Mouse (Mus musculus): ENCODE data around the gene Acoxl.

Acoxl gene

DNA sequence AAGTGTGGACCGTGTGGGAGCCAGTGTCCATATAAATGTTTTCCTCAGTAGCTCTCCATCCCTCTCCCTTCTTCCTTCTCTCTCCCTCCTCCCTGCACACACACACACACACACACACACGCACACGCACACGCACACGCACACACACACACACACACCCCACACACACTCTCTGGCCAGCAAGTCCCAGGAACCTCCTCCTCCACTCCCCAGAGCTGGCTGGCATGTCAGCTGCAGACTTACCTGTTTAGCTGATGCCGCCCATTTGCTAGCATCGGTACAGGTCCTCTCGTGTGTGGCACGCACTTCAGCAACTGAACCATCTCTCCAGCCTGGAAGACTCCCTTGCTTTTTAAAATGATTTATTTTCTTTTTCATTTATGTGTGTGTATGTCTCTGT is 280.3 kb downstream of the Acoxl start:
- no peak for DNase-seq (ENCODE audit: low spot score)

DNA sequence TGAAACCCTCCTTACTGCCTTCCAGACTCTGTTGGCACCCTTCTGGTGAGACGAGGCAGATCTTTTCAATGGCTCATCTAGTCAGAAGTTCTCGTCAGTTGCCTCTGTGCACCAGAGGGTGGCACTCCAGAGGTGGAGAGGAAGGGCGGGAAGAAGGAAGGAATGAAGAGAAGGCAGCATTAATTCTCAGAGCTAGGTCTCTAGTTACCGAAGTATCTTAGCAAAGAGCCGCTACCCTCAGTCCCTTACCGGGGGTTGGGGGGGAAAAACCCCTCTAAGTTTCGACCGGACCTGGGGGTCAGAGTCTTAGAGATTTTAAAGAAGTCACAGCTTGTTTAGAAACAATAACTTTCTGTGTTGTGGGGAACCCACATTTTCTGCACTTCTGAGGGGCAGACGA is 283.8 kb downstream of the Acoxl start:
- no peak for DNase-seq (ENCODE audit: low spot score)

DNA sequence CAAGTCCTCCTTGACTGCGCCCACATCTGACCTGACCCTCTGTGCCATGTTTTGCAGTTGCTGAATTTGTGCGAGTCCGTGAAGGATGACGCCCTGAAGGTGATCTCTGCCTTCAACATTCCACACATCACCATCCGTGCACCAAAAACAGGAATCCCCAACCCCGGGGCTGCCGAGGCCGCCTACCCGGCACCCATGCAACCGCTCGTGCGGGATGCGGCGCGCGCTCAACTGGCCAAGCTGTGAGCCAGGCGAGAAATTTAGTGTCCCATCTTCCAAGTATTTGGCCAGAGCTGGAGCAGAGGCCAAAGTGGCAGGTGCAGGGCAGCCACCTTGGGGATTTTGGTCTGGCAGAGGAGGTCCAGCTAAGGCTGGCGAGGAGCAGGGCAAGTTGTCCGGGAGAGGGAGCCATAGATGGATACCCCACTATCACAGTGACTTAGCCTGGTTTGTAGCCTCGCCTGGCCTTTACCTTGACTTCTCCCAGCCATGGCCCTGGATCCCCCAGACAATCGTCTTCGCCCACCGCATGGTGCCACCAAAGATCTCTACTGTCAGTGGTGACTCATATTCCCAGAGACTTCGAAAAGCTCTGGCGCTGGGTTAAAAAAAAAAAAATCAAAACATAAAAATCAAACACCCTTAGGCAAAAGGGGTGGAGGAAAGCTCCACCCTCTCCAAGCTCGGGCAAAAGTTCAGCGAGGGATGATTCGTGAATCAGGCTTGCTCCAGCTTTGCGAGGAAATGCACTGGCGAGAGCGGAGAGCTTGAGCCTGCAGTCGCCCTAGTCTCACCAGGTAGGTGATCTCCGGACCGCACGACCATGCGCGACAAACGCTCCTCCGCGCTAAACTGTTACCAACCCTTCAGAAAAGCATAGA is 284.5 kb downstream of the Acoxl start:
- no peak for DNase-seq (ENCODE audit: low spot score)

DNA sequence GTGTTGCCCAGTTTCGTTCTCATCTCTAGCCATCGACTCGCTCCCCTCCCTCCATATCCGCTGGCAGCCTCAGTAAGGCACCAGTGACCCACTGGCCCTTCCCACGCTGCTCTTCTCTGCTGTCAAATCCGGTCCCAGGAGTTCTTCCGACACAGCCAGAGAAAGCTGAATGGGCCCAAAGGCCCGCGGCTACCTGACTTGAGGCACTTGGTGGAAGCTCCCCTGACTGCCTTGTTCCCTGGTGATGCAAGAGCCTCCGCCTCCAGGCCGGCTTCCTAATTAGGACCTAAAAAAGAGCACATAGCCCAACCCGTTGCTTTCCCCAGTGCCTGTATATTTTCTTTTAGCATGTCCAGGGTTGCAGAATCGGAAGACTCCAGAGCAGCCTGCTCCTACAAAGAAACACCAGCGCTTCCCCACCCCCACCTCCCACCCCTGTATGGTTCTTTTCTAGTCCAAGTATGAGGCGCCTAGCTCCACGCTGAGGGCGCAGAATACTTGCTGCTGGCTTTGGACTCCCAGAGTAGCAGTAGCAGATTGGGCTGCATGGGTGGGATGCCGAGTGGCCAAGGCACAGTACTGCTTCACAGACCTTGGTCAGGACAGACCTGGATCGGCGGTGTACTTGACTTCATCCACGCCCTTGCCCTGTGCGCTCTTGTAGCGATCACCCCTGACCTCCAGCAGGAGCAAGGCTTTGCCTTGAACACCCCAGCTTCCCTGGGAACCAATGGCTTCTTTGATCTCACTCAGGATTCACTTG is 285.4 kb downstream of the Acoxl start:
- DNase-seq (ENCODE audit: low spot score) = no peak

DNA sequence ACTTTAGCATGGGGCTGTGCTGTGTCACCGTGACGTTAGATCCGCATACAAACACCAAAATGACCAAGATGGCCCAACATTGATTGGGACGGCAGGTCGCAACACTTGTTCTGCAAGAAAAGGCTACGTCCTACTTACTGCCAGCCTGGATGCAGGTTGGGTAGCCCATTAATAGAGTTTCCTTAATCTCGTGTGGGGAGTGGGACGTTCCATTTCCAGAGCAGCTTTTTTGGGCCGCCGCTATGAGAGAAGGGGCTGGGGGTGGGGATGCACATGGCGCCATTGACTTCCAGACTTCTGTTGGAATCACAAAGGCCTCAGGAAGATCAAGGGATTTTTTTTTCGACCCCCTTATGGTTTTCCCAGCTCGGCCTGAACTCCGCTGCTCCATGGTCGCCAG is 286.0 kb downstream of the Acoxl start:
- no peak for DNase-seq (ENCODE audit: low spot score)

DNA sequence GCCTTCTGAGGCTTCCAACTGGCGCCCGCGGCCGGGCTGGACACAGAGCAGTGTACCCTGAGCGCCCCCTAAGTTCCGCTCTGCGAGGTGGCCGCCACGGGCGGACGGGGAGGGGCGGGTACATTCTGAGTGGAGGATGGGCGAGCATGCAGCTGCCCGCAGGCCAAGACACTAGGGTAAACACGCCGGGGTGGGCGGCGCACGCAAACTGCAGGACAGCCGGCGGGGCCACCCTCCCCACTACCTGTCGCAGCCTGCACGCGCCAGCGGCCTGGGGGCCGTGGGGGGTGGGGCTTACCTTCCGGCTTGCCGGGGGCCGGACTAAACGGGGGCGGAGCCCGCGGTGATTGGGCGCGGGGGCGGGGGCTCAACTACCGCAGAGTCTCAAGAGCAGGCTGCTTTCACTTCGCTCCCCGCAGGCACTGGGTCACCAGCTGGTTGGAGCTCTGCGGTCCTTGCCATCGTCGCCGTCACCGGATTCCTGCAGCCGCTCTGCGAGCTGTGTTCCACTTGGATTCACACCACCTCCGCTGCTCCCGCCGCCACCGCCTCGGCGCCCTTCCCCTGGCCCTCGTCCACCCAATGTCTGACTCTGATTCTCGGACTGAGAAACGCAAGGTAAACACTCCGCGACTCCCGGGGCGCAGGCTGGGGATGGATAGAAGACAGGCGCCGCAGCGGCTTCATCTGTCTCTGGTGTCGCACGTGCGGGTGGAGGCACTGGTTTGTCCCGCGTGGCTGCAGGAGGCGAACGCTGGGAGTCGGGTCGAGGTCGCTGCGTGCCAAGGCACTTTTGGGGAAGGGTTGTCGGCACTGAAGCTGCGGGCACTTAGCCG is 287.2 kb downstream of the Acoxl start, which contains the start of gene Bcl2l11:
Gene Bcl2l11, plus strand, starts transcription at position 404 of the 836 bp plus-strand sequence.
- DNase-seq (ENCODE audit: low spot score) = peak; percentile 77

DNA sequence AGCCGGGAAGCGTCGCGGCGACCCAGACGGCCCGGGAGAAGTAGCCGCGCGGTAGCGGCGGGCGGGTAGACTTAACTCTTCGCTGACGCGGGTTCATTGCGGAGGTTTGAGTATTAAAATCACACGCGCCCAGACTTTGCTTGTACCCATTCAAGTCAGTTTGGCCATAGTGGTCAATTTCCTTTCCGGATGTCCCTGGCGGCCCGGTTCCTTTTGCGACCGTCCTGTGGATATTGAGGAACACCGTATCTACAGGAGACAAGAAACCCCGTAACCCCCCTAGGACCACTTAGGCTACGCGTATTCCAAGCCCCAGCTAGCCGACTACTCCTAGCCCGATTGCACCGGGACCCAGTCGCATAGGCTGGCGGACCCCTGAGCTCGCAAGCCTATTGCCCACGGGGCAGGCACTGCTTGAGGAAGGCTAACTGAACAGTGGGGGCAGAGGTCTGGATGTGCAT is 287.9 kb downstream of the Acoxl start:
- DNase-seq (ENCODE audit: low spot score) = no peak

DNA sequence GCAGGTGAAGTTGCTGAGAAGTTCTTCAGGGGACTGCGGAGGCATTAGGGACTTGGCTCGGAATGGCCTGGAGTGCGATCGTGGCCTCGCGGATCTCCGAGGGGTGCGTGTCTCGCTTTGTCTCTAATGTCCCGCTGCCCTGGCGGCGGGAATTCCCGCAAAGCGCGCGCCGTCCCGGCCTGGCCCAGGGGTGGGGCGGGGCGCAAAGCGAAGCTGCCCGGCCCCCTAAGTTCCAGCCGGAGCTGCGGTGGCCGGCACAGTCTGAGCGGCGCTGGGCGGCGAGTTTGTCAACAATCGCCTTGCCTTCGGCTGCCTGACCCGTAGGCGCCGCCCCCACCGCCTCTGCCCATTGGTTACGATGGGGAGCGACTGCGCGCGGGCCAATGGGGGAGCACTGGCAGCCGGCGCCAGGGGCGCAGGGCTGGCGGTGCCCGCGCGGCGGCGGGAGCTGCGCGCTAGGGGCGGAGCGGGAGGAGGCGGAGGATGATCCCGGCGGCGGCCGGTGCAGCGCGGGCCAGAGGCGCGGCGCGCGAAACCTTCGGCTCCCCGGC is 288.5 kb downstream of the Acoxl start:
- peak; percentile 80 for DNase-seq (ENCODE audit: low spot score)

DNA sequence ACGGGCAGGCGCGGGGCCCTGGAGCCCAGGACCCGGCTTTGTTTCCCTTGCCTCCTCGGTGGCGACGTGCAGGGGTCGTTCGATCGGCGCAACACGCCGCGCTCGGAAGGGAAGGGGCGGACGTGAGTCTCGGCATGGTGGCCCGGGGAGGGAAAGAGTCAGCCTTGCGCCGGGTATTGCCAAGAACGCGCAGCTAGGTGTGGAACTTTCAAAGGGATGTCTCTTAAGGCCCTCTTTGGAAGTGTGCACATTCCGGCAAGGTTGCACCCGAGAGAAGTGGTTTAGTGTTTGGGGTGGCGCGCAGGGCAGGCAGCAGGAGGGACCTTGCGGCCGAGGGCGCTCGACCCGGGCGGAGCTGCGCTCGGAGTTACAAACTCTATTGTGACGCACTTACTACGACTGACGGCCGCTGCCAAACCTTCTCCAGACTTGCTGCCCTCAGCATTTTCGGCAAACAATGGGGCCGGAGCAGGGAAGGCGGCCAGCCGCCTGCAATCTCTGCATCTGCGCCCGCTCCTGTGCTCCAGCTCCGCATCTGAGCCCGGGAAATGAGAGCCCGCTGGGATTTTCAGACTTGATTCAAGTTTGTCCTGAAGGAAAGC is 289.1 kb downstream of the Acoxl start:
- DNase-seq (ENCODE audit: low spot score) = no peak

DNA sequence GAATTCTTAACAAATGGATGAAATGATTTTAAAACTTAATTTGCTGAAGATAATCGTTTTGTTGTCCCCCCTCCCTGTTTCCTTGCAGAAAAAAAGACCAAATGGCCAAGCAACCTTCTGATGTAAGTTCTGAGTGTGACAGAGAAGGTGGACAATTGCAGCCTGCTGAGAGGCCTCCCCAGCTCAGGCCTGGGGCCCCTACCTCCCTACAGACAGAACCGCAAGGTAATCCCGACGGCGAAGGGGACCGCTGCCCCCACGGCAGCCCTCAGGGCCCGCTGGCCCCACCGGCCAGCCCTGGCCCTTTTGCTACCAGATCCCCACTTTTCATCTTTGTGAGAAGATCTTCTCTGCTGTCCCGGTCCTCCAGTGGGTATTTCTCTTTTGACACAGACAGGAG is 289.9 kb downstream of the Acoxl start:
- DNase-seq (ENCODE audit: low spot score) = no peak

DNA sequence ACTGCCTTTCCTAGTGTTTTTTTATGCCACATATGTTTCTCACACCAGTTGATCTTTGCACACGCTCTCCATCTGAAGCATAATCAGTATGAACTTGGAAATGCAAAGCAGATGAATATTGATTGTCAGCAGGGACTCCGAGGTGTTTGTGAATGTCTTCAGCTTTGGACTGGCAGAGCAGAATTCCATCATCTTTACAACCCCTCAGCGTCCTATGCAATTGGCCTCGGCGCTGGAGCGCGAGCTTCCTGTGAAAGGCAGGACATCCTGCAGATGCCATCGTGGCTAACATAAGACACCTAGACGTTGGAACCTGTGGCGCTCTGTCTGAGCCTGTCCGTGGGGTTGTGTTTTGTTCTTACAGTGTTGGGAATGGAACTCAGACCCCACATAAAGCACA is 292.8 kb downstream of the Acoxl start:
- DNase-seq (ENCODE audit: low spot score) = no peak

DNA sequence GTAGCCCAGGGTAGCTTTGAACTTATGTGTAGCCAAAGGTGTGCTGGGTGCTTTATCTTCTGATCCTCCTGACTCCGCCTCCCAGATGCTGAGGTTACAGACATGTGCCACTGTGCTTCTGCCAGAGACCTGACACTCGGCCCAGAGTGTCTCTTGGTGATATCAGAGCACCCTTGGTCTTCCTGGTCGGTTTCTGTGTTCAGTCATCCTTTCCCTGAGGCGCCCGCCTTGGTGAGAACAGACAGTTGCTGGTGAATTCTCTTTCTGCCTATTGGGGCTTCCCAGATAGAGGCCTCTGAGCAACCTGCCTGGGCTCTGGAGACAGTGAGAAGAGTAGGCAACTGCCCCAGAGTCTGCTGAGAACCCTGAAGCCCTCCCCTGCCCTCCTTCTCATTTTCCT is 294.0 kb downstream of the Acoxl start:
- DNase-seq (ENCODE audit: low spot score) = no peak

DNA sequence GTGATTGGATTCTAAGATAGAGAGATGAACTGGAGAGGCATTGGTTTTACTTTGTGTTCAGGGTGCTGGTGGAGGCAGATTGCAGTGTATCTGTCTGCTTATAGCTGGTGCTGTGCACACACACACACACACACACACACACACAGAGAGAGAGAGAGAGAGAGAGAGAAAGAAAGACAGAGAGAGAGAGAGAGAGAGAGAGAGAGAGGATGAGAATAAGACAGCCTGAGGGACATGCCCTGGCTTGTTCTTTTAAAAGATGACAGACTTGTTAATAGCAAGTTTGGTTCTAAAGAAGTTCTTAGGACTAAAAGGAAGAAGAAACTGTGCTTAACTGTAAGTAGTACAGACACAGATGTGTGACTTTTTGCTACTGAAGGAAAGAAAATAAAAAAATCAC is 295.2 kb downstream of the Acoxl start:
- no peak for DNase-seq (ENCODE audit: low spot score)

DNA sequence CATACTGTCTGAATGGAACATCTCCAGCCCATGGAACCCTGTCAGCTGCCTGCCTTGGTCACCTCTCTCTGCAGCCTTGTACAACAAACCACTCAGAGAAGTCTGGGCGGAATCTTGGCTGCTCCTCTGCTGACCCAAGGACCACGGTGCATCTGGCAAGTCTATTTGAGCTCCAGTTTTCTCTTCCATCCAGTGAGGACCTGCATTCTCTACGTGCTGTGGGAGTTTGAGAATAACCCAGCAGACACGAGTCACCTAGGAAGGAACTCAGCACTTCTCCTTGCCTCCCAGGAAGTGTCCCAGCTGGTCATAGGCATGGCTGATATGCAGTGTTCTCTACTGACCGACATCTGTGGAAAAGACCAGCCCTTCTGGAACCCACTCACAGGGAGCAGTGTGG is 295.8 kb downstream of the Acoxl start:
- no peak for DNase-seq (ENCODE audit: low spot score)

DNA sequence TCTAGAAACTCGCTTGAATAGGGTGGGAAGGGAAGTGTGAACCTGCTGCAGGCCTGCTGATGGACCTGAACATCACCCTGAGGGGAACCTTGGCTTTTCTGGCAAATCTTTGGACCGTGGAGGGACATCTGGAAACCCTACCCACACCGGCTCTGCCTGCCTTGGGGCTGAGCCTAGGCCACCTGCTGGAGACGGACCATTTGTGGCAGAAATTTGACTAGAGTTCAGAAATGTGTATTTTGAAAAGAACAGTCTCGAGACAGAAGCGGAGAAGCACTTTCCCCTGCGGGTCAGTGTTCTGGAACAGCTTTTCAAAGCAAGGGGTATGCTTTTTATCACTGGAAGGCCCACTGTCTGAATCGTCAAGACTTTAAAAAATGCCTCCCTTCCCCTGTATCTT is 296.3 kb downstream of the Acoxl start:
- DNase-seq (ENCODE audit: low spot score) = no peak

DNA sequence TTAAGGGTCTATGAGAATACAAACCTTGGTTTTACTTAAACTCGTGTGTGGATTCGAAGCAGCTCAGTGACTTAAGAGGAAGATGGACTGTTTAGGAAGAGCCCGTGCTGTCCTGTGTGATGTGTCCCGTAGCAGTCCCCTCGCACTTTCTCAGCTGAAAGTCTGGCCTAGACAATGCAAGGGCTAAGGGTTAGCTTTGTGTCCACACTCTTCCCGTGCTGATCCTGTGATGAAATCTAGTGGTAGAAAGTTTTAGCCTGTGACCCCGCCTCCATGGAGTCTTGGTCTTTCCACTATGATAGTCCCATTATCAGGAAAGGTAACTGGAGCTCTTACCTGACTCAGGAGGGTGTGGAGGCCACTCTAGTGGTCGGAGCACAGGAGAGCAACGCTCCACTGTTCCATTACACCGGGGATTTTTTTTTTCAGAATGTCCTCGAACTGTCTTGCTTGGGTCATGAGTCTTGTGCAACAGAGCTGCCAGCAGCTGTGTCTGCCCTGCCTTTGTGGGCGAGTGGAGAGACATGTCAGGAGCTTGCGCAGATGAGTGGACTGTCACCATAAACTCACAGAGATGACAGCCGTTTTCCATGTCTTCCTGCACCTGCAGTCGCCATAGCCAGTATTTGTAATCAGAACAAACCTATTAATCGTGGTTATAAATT is 298.2 kb downstream of the Acoxl start:
- DNase-seq (ENCODE audit: low spot score) = no peak

DNA sequence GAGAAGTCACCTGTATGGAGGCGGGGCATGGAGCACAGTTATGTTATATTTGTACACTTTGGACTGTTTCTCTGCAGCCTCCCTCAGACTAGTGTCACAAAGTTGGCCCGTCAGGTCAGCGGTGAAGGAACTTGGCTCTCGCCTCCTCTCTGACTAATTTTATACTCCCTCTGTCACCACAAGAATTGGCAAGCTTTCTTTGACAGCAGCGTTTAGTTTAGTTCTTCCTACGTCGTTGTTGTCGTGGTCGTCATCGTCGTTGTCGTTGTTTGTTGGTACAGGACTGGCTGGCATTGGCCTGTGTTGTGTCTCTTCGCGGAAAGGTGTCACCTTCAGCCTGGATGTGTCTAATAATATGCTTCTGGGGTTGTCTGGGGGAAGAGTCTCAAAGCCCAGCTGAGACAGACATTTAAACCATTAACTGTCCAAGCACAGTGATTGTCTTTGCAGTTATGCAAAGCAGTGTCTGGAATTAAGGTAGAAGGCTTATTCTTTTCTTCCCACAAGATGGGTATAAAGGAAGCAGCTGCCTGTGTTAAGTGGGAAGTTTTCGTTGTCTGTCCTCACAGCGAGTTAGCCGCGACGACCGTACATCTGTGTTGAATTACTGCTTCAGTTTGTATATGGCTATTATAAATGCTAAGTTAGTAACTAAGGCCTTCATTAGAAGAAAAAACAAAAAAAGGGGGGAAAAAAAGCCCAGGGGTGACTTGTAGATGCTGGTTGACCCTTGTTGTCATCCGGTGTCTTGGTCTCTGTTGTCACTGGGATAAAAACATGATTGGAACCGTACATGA is 299.0 kb downstream of the Acoxl start:
- no peak for DNase-seq (ENCODE audit: low spot score)

DNA sequence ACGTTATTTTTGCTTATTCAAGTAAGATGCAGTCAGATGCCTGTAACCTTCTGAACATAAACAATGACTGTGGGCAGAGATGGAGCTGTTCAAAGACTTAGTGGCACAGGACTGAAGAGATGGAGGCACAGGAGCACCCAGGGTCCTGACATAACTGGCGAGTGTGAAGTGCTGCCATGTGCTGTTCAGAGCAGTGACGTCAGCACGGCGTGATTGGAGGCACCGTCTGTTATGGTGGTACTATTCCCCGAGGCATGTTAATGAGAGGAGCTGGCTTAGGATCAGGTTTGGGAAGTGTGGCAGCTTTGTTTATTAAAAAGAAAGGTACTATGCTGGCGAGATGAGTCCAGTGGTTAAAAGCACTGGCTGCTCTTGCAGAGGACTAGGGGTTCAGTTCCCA is 300.2 kb downstream of the Acoxl start:
- DNase-seq (ENCODE audit: low spot score) = no peak

DNA sequence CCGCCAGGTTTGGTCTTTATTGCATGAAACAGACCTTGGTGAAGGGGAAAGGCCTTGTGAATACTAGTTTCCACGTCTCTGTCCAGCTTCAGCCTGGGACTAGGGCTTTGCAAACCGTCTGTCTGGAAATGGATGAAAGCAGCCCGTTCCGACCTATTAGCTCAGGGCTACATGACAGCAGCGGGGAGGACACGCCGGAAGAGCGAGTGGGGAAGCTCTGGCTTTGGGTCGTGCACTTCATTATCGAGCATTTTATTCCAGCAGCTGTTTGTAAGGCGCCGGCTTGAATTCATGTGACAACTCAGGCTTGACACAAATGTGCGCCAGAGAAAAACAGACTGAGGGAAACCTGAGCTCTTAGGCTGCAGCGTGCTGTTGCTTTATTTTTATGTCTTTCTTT is 301.1 kb downstream of the Acoxl start:
- no peak for DNase-seq (ENCODE audit: low spot score)

DNA sequence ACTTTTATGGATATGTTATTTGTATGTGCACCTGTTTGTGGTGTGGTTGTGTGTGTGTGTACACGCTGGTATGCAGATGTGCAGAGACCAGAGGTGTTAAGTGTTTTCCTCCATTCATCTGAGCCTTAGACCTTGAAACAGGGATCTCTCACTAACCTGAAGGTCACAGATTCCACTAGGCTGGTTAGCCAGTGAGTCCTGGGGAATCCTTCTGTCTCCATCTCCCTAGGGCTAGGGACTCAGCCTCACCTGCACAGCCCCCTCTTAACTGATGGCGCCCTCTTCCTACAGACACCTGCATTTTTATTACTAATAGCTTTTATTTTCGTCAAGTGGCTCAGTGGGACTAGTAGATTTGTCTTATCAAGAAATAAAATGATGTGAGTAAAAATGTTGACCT is 301.5 kb downstream of the Acoxl start:
- DNase-seq (ENCODE audit: low spot score) = no peak
